Mouse (Mus musculus) left cerebral cortex, postnatal 10 days (tissue): ENCODE measurements around the gene F10. TPM values are rescaled to one million over a fixed set of nuclear protein-coding genes. Genes with fewer than 3 reads are reported as not detected.

Experiments
- DNase-seq, 2 experiments: peaks; one replicate each; pipeline ENCODE4 v3.0.0; 2021 to 2022; ENCODE audit warnings: low spot score in 2 of 2, mixed read lengths in 1 of 2; ENCODE audit errors: extremely low spot score in 1 of 2
- intact Hi-C: fragments of 180-260 bp; cut with DNase I; formaldehyde crosslinking; loops from one replicate; pipeline ENCODE4 v1.15.1; 2025
- total RNA-seq, 2 experiments: library from RNA; stranded (reverse); gene quantifications; 2 replicates each; pipeline ENCODE4 v1.2.3; 2021

F10 gene
- under 1 TPM in 1 of 2 experiments, not detected in 1; 0.24 TPM for total RNA-seq

DNA sequence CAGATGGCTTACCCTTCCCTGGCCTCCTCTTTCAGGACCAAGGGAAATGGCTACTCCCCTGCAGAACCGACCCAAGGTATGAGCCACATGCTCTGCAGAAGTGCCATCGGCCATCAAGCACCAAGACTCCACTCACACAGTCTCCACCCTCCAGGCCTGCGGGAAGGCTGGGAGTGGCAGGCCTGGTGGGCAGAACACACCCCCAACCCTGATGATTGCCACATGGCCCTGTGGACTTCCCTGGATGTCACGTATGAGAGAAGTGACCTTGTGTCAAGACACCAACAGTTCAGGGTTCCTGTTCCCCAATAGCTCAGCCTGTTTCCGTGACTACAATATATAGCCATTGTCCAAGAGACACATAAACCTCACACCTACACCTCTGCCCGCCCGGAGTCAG lies at the start of gene F10:
Gene F10 (plus strand): TSS at position 294 of the 400 bp plus-strand sequence.
- intact Hi-C loops: no loop called here
- no peak for DNase-seq

DNA sequence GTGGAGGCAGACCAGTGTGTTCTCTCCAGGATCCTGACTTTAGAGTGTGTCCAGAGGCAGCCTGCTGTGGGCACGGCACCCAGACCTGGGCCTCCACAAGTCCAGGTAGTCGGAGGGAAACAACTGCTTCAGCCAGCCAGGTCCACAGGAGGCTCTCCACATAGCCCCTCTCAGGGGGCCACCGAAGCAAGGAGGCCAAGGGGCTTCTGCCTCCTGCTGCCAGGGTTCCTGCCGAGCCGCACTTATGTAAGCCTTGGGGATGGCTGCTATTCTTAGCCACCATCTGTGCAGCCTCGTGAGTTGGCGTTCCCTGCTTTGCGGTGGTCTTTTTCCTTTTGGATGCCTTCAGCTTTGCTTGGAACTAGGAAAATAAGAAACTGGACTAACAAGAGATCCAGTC lies 49.5 kb upstream of the F10 start:
- intact Hi-C loops: no loop called here
- DNase-seq: peak in 1 of 2 experiments; percentile 61

GRCm38 (mm10) chr8:12988722-12989430 lies 48.2 kb upstream of the F10 start:
- intact Hi-C loops: no loop called here
- peak in 1 of 2 experiments; percentile 60 for DNase-seq

GRCm38 (mm10) chr8:12991411-12991810 lies 45.7 kb upstream of the F10 start:
- no peak for DNase-seq
- intact Hi-C loops: no loop called here

DNA sequence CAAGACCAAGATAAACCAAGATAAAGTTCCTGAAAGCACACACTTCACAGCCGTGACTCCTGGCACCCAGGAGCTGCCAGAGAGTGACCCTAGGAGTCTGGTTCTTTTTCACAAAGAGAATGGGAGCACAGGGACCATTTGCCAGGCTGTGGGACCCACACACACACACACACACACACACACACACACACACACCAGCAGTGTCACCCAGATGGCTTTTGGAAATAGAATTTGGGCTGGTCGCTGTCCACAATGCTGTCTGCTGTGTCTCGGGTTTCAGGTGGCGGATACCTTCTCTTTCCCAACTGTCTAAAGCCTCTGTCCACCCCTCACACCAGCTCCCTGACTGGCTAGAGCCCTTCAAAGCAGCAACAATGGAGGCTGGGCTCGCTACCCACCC lies 42.6 kb upstream of the F10 start:
- no peak for DNase-seq
- intact Hi-C loops: no loop called here

- intact Hi-C loops: no loop called here
- peak in 1 of 2 experiments; percentile 50 for DNase-seq
These were observed 41.6 kb upstream of the F10 start for GRCm38 (mm10) chr8:12995481-12995880.

DNA sequence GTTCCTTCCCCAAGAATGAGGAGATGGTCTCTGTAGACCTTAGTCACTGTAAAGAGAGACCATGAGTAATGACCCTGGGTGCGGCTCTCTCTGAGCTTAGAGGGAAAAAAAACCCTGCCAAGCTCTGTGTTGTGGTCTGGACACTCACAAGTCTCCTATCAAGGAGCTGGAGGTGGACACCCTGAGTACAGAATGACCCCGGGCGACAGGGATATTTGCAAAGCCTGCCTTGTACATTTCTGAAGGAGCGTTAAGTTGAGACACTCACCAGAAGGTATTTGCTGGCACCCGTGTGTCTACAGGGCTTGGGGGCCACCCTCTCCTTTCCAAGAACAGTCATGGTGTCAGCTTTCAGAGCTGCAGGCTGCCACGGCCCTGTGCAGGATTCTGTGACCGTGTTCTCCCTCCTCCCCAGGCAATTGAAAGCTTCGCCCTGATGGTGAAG lies 40.3 kb upstream of the F10 start:
- no peak for DNase-seq
- intact Hi-C loops: no loop called here

DNA sequence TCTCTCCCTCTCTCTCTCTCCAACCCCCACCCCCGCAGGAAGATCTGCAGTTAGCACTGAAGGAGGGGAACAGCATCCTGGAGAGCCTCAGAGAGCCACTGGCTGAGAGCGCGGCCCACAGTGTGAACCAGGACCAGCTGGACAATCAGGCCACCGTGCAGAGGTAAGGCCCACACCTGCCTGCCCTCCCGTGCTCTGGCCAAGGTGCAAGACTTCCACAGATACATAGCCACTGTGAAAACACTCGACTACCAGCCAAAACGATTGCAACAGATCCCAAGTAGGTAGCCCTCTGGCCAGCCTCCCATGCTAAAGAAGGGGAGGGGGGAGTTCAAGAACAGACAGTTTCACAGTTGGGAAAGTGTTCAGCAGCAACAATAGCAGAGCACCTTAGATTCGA lies 38.8 kb upstream of the F10 start:
- intact Hi-C loops: no loop called here
- no peak for DNase-seq

DNA sequence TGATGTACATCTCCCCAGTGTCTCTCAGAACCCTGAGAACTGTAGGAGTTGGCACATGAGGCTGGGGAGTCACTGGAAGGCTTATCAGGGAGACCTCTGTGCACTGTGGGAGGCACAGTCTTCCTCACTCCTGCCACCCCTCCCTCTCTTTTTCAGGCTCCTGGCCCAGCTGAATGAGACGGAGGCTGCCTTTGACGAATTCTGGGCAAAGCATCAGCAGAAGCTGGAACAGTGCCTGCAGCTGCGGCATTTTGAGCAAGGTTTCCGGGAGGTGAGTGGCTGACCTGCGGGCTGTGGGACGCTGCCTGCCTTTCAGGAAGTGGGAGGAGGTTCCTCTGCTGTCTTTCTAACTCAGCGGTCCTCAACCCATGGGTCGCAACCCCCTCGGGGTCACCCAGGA lies 37.3 kb upstream of the F10 start:
- DNase-seq: peak in 1 of 2 experiments; percentile 55
- intact Hi-C loops: no loop called here

DNA sequence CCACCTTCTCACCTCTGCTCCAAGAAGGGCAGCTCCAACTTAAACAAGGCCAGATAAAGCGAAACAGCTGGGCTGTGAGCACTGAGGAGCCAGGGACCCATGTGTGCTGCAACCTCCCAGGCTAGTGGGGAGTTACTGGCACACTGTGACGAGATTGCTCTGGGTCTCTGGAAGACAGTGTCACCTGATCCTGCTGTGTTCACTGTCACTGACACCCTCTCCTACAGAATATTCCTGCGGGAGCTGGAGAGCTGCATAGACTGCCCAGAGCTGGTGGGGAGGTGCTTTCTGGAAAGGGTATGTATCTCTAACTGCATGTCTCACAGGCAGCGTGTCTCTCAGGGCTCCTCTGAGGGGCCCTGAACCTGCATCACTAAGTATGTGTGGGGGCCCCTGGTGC lies 29.6 kb upstream of the F10 start:
- intact Hi-C loops: loop anchor here (5.0 kb wide), 1 partner anchor 80 kb away; no protein-coding TSS in a partner anchor
- no peak for DNase-seq

DNA sequence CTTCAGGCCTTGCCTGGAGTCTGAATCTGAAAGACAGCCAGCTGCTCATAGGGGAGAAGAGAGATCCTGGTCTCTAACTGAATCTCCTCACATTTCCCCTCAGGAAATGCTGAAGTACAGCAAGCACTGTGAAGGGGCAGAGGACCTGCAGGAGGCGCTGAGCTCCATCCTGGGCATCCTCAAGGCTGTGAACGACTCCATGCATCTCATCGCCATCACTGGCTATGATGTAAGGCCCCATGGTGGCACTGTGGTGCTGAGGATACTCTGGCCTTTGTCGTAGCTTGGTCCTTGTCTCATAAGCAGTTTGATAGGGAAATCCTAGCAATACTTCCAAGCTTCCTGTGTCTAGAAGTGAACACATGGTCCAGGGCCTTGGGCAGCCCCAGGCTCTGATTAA lies 26.8 kb upstream of the F10 start:
- DNase-seq: no peak
- intact Hi-C loops: no loop called here

- no peak for DNase-seq
- intact Hi-C loops: loop anchor here (5.0 kb wide), 1 partner anchor 53 kb away; no protein-coding TSS in a partner anchor
These were observed 17.5 kb upstream of the F10 start for GRCm38 (mm10) chr8:13019560-13019959.

DNA sequence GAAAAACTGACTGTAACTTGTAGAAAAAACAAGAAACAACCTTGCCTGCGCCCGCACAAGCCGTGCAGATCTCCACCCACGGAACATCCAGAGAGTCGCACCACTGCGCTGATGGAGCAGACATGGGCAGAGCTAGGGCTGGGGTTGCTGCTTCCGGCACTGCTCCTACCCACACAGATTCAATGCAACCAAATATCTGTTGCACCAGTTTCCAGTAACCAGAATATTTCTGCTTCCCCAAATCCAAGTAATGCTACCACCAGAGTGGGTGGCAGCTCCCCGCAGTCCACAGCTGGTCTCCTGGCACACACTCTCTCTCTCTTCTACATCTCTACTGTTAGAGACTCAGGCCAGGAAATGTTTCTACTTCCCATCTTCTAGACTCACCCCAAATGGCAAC lies 15.3 kb upstream of the F10 start:
- intact Hi-C loops: no loop called here
- DNase-seq: no peak

DNA sequence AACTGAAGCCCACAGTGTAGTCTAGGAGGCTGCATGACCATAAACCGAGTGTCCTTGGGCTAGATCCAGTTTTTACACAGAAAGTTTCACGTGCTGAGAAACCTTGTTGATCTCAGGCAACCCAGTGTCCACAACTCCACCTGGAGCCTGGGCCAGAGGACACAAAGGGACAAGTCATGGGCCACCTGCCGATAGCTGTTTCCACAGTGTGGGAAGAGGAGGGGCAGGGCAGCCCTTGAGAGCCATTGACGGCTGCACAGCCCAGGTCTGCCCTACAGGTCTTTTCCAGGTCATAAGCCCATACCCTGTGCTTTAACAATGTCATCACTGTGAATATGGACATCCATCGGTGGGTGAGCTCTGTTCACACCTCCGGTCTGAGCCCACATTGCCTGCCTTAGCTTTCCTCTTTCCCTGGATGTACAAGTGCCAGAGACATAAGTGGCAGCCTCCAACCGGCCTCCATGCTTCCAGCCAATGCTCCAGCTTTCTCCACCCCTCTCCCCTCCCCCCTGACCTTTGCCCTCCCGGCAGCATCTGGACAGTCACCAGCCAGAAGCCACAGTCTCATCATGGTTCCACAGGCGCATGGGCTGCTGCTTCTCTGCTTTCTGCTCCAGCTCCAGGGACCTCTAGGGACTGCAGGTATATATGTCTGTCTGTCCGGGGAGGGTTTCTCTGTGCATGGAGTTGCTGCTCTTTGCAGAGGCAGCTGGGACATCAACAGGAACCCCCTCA lies 11.5 kb upstream of the F10 start, which contains the start of gene F7:
Gene F7 (plus strand): TSS at position 548 of the 738 bp plus-strand sequence.
- intact Hi-C loops: no loop called here
- DNase-seq: no peak

DNA sequence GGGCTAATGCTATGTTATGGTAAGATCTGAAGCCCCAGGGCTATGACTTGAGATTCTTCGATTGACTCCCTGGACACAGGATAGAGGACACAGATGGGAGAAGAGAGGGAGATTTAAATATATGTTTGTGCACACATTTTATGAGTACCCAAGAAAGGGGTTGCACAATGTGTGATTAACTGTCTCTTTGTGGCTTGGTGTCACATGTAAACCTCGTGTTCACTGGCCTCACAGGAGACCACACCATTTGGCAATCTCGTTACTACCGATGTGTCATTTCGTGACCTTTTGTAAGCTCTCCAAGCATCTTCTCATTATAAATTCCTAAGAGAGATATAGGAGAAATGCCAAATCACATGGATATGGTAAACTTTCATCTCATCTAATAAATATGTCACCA lies 9.5 kb upstream of the F10 start:
- intact Hi-C loops: no loop called here
- no peak for DNase-seq

DNA sequence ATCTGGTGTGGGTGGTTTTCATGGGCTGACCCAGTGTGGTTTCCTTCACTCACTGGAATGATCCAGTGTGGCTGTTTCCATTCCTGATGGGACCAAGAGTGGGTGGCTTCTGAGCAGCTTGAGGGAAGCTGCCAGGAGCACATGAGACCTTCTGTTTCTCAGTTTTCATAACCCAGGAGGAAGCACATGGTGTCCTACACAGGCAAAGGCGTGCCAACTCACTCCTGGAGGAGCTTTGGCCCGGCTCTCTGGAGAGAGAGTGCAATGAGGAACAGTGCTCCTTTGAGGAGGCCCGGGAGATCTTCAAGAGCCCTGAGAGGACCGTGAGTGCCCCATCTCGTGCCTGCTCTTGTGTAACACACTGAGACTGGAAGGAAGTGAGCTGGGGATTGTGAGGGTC lies 8.6 kb upstream of the F10 start:
- peak in 1 of 2 experiments; percentile 20 for DNase-seq
- intact Hi-C loops: no loop called here

DNA sequence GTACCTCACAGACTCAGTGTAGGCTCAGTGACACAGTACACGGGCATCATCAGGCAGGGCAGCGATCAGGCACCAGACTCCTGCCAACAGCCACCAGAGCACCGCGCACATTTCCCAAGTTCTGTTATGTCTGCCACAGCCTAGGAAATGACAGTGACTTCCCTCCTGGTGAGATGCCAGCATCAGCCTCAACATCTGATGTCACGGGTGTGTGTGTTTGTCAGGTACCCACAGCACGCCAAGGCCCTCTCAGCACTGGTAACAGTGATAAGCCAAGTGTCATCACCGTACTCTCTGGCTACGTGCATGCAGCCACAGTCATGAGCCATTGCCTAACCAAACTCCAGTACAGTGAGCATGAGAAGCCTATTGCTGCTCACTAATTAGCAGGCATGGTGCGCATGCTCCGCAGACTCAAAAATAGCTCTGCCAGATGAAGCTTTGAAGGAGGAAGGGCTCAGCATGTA lies 729 bp upstream of the F10 start:
- intact Hi-C loops: no loop called here
- peak in 1 of 2 experiments; percentile 24 for DNase-seq

GRCm38 (mm10) chr8:13037569-13037968 lies 461 bp downstream of the F10 start:
- no peak for DNase-seq
- intact Hi-C loops: no loop called here

- intact Hi-C loops: no loop called here
- DNase-seq: no peak
These were observed 1.9 kb downstream of the F10 start for GRCm38 (mm10) chr8:13039054-13039453.

GRCm38 (mm10) chr8:13041459-13041858 lies 4.4 kb downstream of the F10 start:
- no peak for DNase-seq
- intact Hi-C loops: no loop called here
